Mouse (Mus musculus): Measurements from ENCODE around the gene Psmb10. TPM values are rescaled to one million over a fixed set of nuclear protein-coding genes. Genes with fewer than 3 reads are reported as not detected.
A peak's percentile ranks its signal among the peaks of the same experiment; 100 is the strongest.

The Psmb10 gene
- polyA plus RNA-seq, 1 experiment from 2014 or later: 49.1 TPM

DNA sequence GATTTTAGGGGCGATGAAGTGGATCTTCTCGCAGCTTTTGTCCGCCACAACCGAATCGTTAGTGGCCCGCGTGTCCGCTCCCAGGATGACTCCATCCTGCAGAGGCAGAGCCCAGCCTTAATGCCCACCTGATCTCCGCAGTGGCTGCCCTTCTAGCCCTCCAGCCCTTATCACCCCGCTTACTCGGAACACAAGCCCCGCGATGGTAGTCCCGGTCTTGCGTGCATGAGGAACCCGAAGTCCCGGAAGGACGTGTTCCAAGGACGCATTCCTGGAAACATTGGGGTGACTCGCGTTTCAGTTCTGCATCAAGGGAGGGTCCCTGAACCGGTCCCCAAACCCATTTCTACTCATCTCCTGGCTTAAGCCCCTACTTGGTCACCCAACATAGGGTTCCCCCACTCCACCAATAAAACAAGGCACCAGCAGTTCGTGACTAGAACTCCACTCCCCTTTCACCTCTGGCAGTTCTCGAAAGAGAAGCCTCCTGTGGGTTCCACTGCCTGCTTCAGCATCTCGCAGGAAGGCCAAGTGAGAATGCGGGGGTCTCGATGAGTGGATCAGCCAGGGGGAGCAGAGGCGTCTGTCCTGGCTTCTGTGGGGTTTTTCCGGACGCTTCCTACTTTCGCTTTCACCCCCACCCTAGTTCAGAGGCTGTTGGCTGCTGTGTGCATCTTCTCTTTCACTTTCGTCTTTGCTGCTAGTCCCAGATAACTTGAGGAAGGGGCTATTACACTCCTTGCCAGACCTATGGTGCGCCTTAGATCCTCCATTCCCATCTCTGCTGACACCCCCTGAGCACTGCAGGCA is 543 bp downstream of the Psmb10 start:
- H3K9ac ChIP-seq: peak overlapping the region; percentile 91
- no peaks in the 10 kb centered on the region for H3K9me3 ChIP-seq (replicated peaks)
- H3K4me1 ChIP-seq (replicated peaks): peaks cover 21% of the 10 kb centered on the region
- H3K36me3 ChIP-seq: peaks cover 37% of the 10 kb centered on the region
- H3K4me2 ChIP-seq: peak overlapping the region; percentile 86
- WGBS: under 1% methylated on average over 33 of the region's 33 CpGs
- H3K4me3 ChIP-seq: peak overlapping the region; percentile 77
- peak overlapping the region; percentile 95 for H3K27ac ChIP-seq (ENCODE audit: poor library complexity, severe bottlenecking)
- ATAC-seq (ENCODE audit: insufficient number of reproducible peaks, low FRiP score): peak; percentile 31; the same call in 1 of the 2 replicates
- no peaks in the 10 kb centered on the region for H3K27me3 ChIP-seq (replicated peaks)

DNA sequence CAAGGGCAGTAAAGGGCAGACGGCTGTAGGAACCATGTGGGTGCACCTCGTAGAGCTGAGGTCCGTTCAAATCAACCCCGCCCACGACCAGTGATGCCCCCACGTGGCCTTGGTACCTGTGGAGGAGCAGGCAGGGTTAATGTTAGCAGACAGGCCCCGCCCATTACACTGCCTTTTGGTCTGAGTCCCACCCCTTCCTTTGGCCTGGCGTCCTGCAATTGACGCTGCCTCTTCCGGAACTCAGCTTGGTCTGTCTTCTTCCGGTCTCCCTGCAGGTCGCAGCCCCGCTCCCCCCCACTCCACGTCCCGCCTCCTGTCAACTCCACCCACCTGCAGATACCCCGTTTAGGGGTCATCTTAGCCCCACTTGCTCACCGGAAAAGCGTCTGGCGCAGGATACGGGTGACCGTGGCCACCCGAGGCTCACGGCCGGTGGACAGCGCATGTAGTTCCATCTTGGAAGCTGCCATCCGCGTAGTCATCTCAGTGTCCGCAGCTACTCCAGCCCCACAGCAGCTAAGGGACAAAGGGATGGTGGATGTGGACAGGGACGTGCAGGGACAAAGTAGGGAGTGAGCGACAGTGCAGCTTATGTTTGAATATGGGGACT is 1.3 kb downstream of the Psmb10 start:
- Histone ChIP-seq H3K4me2 (peak overlapping the region; percentile 86), H3K4me3 (peak overlapping the region; percentile 77), H3K36me3 (peaks cover 37% of the 10 kb centered on the region), H3K9me3 (replicated peaks) (no peaks in the 10 kb centered on the region), H3K27me3 (replicated peaks) (no peaks in the 10 kb centered on the region), H3K27ac (ENCODE audit: poor library complexity, severe bottlenecking) (peak overlapping the region; percentile 95), H3K4me1 (replicated peaks) (peaks cover 21% of the 10 kb centered on the region), H3K9ac (peak overlapping the region; percentile 91)
- peak; percentile 91 for ATAC-seq (ENCODE audit: insufficient number of reproducible peaks, low FRiP score)
- WGBS: under 1% methylated on average over 30 of the region's 30 CpGs

DNA sequence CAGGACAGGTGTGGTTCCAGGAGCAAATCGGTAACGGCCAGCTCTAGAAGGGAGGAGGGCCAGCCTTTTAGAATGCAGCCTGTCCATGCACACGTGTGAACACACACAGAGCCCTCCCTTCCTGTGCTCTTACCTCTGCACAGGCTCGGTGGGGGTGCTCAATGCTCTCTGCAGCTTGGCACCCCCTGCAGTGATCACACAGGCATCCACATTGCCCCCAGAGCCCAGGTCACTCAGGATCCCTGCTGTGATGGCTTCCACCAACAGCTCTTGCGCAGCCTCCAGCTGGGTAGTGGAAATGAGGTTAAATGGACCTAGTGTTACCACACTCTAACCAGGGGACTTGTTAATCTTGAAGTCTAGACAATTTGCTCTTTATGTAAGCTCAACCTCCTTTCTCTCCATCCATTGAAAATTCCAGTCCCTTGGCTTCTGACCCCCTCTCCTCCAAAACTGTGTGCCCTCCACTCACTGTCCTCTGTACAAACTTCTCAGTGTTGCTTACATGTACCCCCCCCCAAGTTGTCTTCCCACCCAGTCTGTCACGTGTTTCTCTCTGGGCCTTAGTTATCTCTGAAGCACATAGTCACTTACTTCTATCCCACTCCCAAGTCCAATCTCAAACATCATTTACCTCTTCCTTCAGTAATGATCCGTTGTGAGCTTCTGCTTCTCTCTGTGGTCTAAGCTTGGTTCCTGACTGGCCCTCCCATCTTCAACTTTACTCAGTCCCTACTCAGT is 2.2 kb downstream of the Psmb10 start:
- H3K4me1 ChIP-seq (replicated peaks): peaks cover 22% of the 10 kb centered on the region
- WGBS: 26% methylated on average over 7 of the region's 7 CpGs
- H3K4me2 ChIP-seq: peak overlapping the region; percentile 86
- peaks cover 34% of the 10 kb centered on the region for H3K36me3 ChIP-seq
- peak overlapping the region; percentile 70 for H3K9ac ChIP-seq
- no peaks in the 10 kb centered on the region for H3K9me3 ChIP-seq (replicated peaks)
- no peak for ATAC-seq (ENCODE audit: insufficient number of reproducible peaks, low FRiP score)
- peak overlapping the region; percentile 59; the same call in 1 of the 2 replicates for H3K27ac ChIP-seq (ENCODE audit: poor library complexity, severe bottlenecking)
- H3K27me3 ChIP-seq (replicated peaks): no peaks in the 10 kb centered on the region
- peak overlapping the region; percentile 77 for H3K4me3 ChIP-seq

DNA sequence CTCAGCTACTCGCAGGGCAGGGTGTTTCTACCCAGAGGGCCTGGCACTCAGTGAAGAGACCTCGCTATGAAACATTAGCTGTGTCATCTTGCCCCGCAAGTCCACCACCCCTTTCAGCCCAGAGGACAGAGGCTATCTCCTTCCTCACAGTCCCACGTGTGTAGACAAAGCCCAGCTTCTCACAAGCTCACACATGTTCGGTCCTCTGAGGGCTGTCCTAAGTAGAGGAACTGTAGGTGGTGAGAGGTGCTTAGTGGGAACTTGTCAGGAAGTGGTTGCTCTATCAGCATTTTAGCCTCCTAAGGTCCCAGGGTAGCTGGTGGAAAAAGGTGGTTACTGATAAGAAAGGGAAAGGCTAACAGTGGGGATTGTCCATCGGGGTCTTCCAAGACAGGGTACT is 3.1 kb downstream of the Psmb10 start:
- no peak for ATAC-seq (ENCODE audit: insufficient number of reproducible peaks, low FRiP score)
- H3K27ac ChIP-seq (ENCODE audit: poor library complexity, severe bottlenecking): no peak overlapping the region
- H3K4me3 ChIP-seq: no peak overlapping the region
- H3K36me3 ChIP-seq: peaks cover 32% of the 10 kb centered on the region
- no peak overlapping the region for H3K4me2 ChIP-seq
- WGBS: 54% methylated on average over 6 of the region's 6 CpGs
- no peak overlapping the region for H3K9ac ChIP-seq
- no peaks in the 10 kb centered on the region for H3K27me3 ChIP-seq (replicated peaks)
- peaks cover 24% of the 10 kb centered on the region for H3K4me1 ChIP-seq (replicated peaks)
- H3K9me3 ChIP-seq (replicated peaks): no peaks in the 10 kb centered on the region

DNA sequence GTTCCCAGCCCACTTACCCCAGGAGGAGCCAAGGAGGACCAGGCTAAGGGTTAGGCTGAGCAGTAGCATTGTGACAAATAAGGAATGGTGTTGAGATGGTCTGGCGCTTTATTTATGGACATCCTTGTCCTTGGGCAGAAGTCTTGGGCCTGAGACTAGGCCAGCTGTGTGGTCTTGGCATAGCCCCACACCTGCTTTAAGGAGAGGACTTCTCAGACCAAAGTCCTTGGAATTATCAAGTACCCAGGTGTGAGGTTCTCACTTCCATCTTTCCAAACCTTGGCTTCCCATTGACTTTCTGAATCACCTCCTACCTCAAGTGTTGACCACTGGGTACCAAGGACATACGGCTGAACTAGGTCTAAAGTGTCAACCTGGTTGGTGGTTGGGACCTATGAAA is 4.5 kb downstream of the Psmb10 start, which contains the start of gene Ctrl:
Gene Ctrl (minus strand): TSS at position 101 of the 400 bp plus-strand sequence.
- no peaks in the 10 kb centered on the region for H3K9me3 ChIP-seq (replicated peaks)
- ATAC-seq (ENCODE audit: insufficient number of reproducible peaks, low FRiP score): no peak
- WGBS: 89% methylated on average over 2 of the region's 2 CpGs

DNA sequence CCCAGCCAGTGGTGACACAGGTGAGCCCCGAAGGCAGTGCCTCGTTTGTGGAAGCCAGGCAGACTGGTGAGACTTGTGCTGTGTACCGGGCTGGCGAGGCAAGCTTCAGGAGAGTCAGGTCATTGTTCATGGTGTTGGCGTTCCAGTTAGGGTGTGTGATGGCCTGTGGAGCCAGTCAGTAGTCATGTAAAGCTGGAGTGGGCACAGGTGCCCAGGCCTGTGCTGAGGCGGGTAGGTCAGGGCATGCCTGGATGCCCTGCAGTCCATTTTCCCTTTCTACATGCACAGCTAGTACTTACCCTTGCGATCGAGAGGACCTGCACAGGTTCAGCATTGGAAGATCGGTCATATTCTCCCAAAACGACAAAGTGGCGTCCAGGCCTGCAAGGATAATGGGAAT is 5.7 kb downstream of the Psmb10 start:
- Histone ChIP-seq H3K27me3 (replicated peaks) (no peaks in the 10 kb centered on the region), H3K9me3 (replicated peaks) (no peaks in the 10 kb centered on the region), H3K4me1 (replicated peaks) (peaks cover 18% of the 10 kb centered on the region), H3K27ac (ENCODE audit: poor library complexity, severe bottlenecking) (no peak overlapping the region), H3K4me2 (no peak overlapping the region), H3K4me3 (no peak overlapping the region), H3K9ac (no peak overlapping the region), H3K36me3 (peaks cover 33% of the 10 kb centered on the region)
- WGBS: 82% methylated on average over 11 of the region's 11 CpGs
- no peak for ATAC-seq (ENCODE audit: insufficient number of reproducible peaks, low FRiP score)

More for the DNA sequence above, 4.5 kb downstream of the Psmb10 start, which contains the start of gene Ctrl:
- no peak within 1 kb of the TSS for H3K27ac ChIP-seq (ENCODE audit: poor library complexity, severe bottlenecking)
- H3K36me3 ChIP-seq: peaks cover 30% of the 10 kb centered on the region
- no peak within 1 kb of the TSS for H3K4me2 ChIP-seq
- no peak within 1 kb of the TSS for H3K4me3 ChIP-seq
- H3K27me3 ChIP-seq (replicated peaks): no peaks in the 10 kb centered on the region
- H3K9ac ChIP-seq: no peak within 1 kb of the TSS
- H3K4me1 ChIP-seq (replicated peaks): peaks cover 24% of the 10 kb centered on the region

DNA sequence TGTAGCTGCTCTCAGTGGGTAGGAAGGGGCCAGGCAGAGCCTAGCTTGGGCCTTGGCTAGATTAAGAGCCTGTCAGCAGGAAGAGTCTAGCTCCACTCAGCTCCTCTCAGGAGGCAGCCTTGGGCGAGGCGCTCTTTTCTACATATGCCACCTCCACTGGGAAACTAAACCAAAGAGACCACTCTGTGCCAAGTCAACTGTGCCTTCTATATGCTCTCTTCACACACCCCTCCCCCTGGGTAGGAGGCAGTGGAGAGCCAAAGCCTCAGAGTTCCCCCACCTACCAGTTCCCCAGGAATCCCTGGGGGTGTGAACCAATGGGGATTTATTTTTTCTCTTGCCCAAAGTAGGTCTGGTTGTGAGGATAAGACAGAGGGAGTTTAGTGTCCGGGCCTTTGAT is 7.0 kb downstream of the Psmb10 start:
- Histone ChIP-seq H3K27me3 (replicated peaks) (no peaks in the 10 kb centered on the region), H3K27ac (ENCODE audit: poor library complexity, severe bottlenecking) (no peak overlapping the region), H3K4me1 (replicated peaks) (peaks cover 13% of the 10 kb centered on the region), H3K4me2 (no peak overlapping the region), H3K4me3 (no peak overlapping the region), H3K9me3 (replicated peaks) (no peaks in the 10 kb centered on the region), H3K9ac (no peak overlapping the region), H3K36me3 (peaks cover 37% of the 10 kb centered on the region)
- 87% methylated on average over 3 of the region's 3 CpGs for WGBS
- no peak for ATAC-seq (ENCODE audit: insufficient number of reproducible peaks, low FRiP score)

DNA sequence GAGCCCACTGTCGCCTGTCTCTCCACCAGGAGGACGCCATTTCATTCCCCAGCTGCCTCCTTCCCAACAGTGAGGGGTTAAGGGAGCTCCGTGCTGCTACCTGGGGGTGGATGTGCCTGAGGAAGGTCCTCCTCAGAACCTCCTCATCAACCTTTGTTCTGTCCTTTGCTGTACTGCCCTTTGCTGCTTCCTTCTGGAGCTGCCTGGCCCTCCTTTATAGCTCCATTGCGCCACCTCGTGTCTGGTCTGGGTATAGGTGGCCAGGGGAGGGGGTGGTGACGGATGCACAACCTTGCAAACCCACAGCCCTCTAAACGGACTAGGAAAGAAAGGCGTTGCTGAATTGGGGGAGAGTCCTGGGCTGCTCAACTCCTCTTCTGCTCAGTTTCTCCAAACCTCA is 7.6 kb downstream of the Psmb10 start:
- Histone ChIP-seq H3K36me3 (peaks cover 42% of the 10 kb centered on the region), H3K27ac (ENCODE audit: poor library complexity, severe bottlenecking) (no peak overlapping the region), H3K4me1 (replicated peaks) (peaks cover 6% of the 10 kb centered on the region; the same call in 1 of the 2 replicates), H3K9ac (no peak overlapping the region), H3K27me3 (replicated peaks) (no peaks in the 10 kb centered on the region), H3K9me3 (replicated peaks) (no peaks in the 10 kb centered on the region), H3K4me2 (no peak overlapping the region), H3K4me3 (no peak overlapping the region)
- ATAC-seq (ENCODE audit: insufficient number of reproducible peaks, low FRiP score): peak; percentile 13; the same call in 1 of the 2 replicates
- WGBS: 16% methylated on average over 8 of the region's 8 CpGs

DNA sequence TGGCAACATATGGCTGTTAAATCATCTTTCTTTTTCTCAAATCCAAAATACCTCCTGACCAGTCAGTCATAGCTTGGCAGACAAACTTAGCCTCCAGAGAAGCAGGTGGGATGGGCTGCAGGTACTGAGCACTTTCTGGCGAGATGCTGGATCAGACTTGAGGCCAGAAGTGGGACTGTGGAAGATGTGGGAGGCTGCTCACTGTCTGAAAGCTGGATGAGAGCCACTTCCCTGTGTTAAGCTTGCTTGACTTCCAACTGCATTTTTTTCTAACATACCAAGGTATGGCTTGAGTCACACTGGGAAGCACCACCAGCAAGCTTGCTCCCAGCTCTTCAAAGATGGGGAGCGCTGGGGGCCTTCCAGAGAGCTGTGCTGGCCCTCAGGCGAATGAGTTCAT is 13.1 kb downstream of the Psmb10 start:
- H3K4me3 ChIP-seq: no peak overlapping the region
- no peak overlapping the region for H3K27ac ChIP-seq (ENCODE audit: poor library complexity, severe bottlenecking)
- H3K4me1 ChIP-seq (replicated peaks): peaks cover 8% of the 10 kb centered on the region
- ATAC-seq (ENCODE audit: insufficient number of reproducible peaks, low FRiP score): no peak
- H3K27me3 ChIP-seq (replicated peaks): no peaks in the 10 kb centered on the region
- H3K9me3 ChIP-seq (replicated peaks): no peaks in the 10 kb centered on the region
- no peak overlapping the region for H3K4me2 ChIP-seq
- no peak overlapping the region for H3K9ac ChIP-seq
- 68% methylated on average over 3 of the region's 3 CpGs for WGBS
- peaks cover 28% of the 10 kb centered on the region for H3K36me3 ChIP-seq

DNA sequence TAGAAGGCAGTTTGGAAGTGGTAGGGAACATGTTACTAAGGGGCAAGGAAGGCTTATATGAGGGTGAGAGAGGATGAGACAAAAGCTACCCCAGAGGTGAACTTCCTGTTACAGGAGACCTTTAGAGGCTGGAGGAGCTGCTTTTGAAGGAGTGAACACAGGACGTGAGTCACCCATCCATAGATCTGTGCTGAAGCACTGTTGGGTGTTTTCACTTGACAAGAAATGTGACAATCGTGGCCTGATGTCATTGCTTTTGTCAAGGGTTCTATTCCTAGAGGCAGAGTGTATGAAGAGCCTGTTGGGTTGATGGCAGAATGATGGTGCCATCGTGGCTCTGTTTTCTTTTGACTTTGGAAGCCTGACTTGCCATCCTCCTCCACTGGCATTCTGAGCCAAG is 18.9 kb downstream of the Psmb10 start:
- H3K27ac ChIP-seq (ENCODE audit: poor library complexity, severe bottlenecking): no peak overlapping the region
- peaks cover 36% of the 10 kb centered on the region for H3K36me3 ChIP-seq
- no peak overlapping the region for H3K4me2 ChIP-seq
- H3K4me3 ChIP-seq: no peak overlapping the region
- peaks cover 6% of the 10 kb centered on the region for H3K4me1 ChIP-seq (replicated peaks)
- ATAC-seq (ENCODE audit: insufficient number of reproducible peaks, low FRiP score): no peak
- WGBS: 78% methylated on average over 3 of the region's 3 CpGs
- no peaks in the 10 kb centered on the region for H3K27me3 ChIP-seq (replicated peaks)
- no peak overlapping the region for H3K9ac ChIP-seq
- H3K9me3 ChIP-seq (replicated peaks): no peaks in the 10 kb centered on the region
